Mouse (Mus musculus) testis, adult 2 months (tissue): ENCODE results near the gene Exosc2.

Experiments
- CTCF ChIP-seq: fragments of 200-500 bp; IDR thresholded peaks from 2 replicates; pipeline ENCODE4 v1.5.1; 2012; ENCODE audit warnings: low read depth, mild to moderate bottlenecking, inconsistent platforms, low read length, moderate library complexity; ENCODE audit not compliant: control insufficient read depth, insufficient read depth, insufficient replicate concordance
- POLR2A ChIP-seq: fragments of 200-500 bp; IDR thresholded peaks from 2 replicates; pipeline ENCODE4 v1.6.1; 2012; ENCODE audit warnings: low read depth, mild to moderate bottlenecking, inconsistent platforms, low read length, moderate library complexity; ENCODE audit not compliant: control insufficient read depth

- TF ChIP-seq CTCF (no peak), POLR2A (no peak)
These were observed 49.4 kb downstream of the Exosc2 start for GRCm38 (mm10) chr2:31719944-31720343.
